Mouse (Mus musculus): Measurements from ENCODE around the gene Pold4. TPM values are rescaled to one million over a fixed set of nuclear protein-coding genes. Genes with fewer than 3 reads are reported as not detected.
A peak's percentile ranks its signal among the peaks of the same experiment; 100 is the strongest.

The Pold4 gene
- polyA plus RNA-seq, 1 experiment, result 82.1 TPM

GRCm38 (mm10) chr19:4268566-4269361, 37.1 kb downstream of the Pold4 start, which contains the start of gene Ssh3:
Gene Ssh3 (minus strand): TSS chr19:4269180.
- peak; percentile 72 for DNase-seq (ENCODE audit: low spot score)

- DNase-seq (ENCODE audit: low spot score), result peak; percentile 18
Observed at GRCm38 (mm10) chr19:4270187-4270586, 38.5 kb downstream of the Pold4 start.

GRCm38 (mm10) chr19:4270972-4271371, 39.3 kb downstream of the Pold4 start:
- no peak for DNase-seq (ENCODE audit: low spot score)

- DNase-seq (ENCODE audit: low spot score), result no peak
Observed at GRCm38 (mm10) chr19:4279487-4279886, 47.8 kb downstream of the Pold4 start.

GRCm38 (mm10) chr19:4280425-4280824, 48.7 kb downstream of the Pold4 start:
- no peak for DNase-seq (ENCODE audit: low spot score)

GRCm38 (mm10) chr19:4282898-4283553, 51.3 kb downstream of the Pold4 start, which contains the start of gene Ankrd13d:
Gene Ankrd13d (minus strand): TSS chr19:4283137.
- DNase-seq (ENCODE audit: low spot score), result peak; percentile 79

Other genes starting within 250 kb of the Pold4 start
- gene Acy3, start 245.3 kb upstream of the Pold4 start, polyA plus RNA-seq (2012; rRNA removed), result 13.0 and 15.0 TPM in 2 replicates
- 0.03 TPM in 1 of 2 replicates, not detected in the other for gene Tbx10, start 239.1 kb upstream of the Pold4 start, polyA plus RNA-seq (2012; rRNA removed)
- 5.1 and 7.5 TPM in 2 replicates for gene Nudt8, start 231.3 kb upstream of the Pold4 start, polyA plus RNA-seq (2012; rRNA removed)
- gene Gm49405, start 231.3 kb upstream of the Pold4 start, polyA plus RNA-seq (2012; rRNA removed), result 3.2 and 3.6 TPM in 2 replicates
- gene Doc2g, start 228.6 kb upstream of the Pold4 start, polyA plus RNA-seq (2012; rRNA removed), result 9.9 and 11.1 TPM in 2 replicates
- 157 and 167 TPM in 2 replicates for gene Ndufv1, start 219.1 kb upstream of the Pold4 start, polyA plus RNA-seq (2012; rRNA removed)
- gene Gstp1, start 193.9 kb upstream of the Pold4 start, polyA plus RNA-seq (2012; rRNA removed), result 582 and 591 TPM in 2 replicates
- gene Gstp2, start 185.9 kb upstream of the Pold4 start, polyA plus RNA-seq (2012; rRNA removed), result 69.1 and 69.5 TPM in 2 replicates
- gene Gstp3, start 172.3 kb upstream of the Pold4 start, polyA plus RNA-seq (2012; rRNA removed), result 5.5 and 7.1 TPM in 2 replicates
- not detected in 2 replicates for gene Cabp2, start 150.3 kb upstream of the Pold4 start, polyA plus RNA-seq (2012; rRNA removed)
- gene Cdk2ap2, start 134.7 kb upstream of the Pold4 start, polyA plus RNA-seq (2012; rRNA removed), result 74.4 and 89.6 TPM in 2 replicates
- 44.1 and 45.2 TPM in 2 replicates for gene Pitpnm1, start 131.9 kb upstream of the Pold4 start, polyA plus RNA-seq (2012; rRNA removed)
- 154 and 160 TPM in 2 replicates for gene Aip, start 106.0 kb upstream of the Pold4 start, polyA plus RNA-seq (2012; rRNA removed)
- 0.04 and 0.10 TPM in 2 replicates for gene Gpr152, start 92.1 kb upstream of the Pold4 start, polyA plus RNA-seq (2012; rRNA removed)
- gene Cabp4, start 87.9 kb upstream of the Pold4 start, polyA plus RNA-seq (2012; rRNA removed), result 0.30 and 0.31 TPM in 2 replicates
- 243 and 277 TPM in 2 replicates for gene Coro1b, start 83.3 kb upstream of the Pold4 start, polyA plus RNA-seq (2012; rRNA removed)
- gene Ptprcap, start 78.3 kb upstream of the Pold4 start, polyA plus RNA-seq (2012; rRNA removed), result 4.2 and 4.4 TPM in 2 replicates
- gene Rps6kb2, start 68.5 kb upstream of the Pold4 start, polyA plus RNA-seq (2012; rRNA removed), result 42.6 and 51.9 TPM in 2 replicates
- gene Carns1, start 56.4 kb upstream of the Pold4 start, polyA plus RNA-seq (2012; rRNA removed), result 18.7 and 21.7 TPM in 2 replicates
- 2.9 and 3.9 TPM in 2 replicates for gene Tbc1d10c, start 40.6 kb upstream of the Pold4 start, polyA plus RNA-seq (2012; rRNA removed)
- 257 and 304 TPM in 2 replicates for gene Ppp1ca, start 39.8 kb upstream of the Pold4 start, polyA plus RNA-seq (2012; rRNA removed)
- gene Rad9a, start 30.2 kb upstream of the Pold4 start, polyA plus RNA-seq (2012; rRNA removed), result 19.2 and 23.2 TPM in 2 replicates
- gene Clcf1, start 17.7 kb upstream of the Pold4 start, polyA plus RNA-seq (2012; rRNA removed), result 10.8 and 13.1 TPM in 2 replicates
- gene AC109138.7, start 17.5 kb upstream of the Pold4 start, polyA plus RNA-seq (2012; rRNA removed), result not detected in 2 replicates
- gene Ssh3, start 37.3 kb downstream of the Pold4 start, polyA plus RNA-seq (2012; rRNA removed), result 83.3 and 90.8 TPM in 2 replicates
- 13.6 and 18.6 TPM in 2 replicates for gene Ankrd13d, start 51.2 kb downstream of the Pold4 start, polyA plus RNA-seq (2012; rRNA removed)
- gene Grk2, start 74.3 kb downstream of the Pold4 start, polyA plus RNA-seq (2012; rRNA removed), result 69.4 and 74.6 TPM in 2 replicates
- 63.5 and 67.8 TPM in 2 replicates for gene Kdm2a, start 166.4 kb downstream of the Pold4 start, polyA plus RNA-seq (2012; rRNA removed)
- gene Rhod, start 207.5 kb downstream of the Pold4 start, polyA plus RNA-seq (2012; rRNA removed), result 15.0 and 18.7 TPM in 2 replicates
- gene Syt12, start 245.5 kb downstream of the Pold4 start, polyA plus RNA-seq (2012; rRNA removed), result 0.27 and 0.70 TPM in 2 replicates

Measured in urinary bladder, adult 2 months (tissue).